Mouse (Mus musculus): ENCODE measurements at regions not wholly inside any gene's neighbourhood (a gene's known extent, or its start where the extent isn't known, plus 50 kb on each side); places are given as distances from the start of the nearest gene placed in this dataset.

- Histone ChIP-seq H3K4me1 (replicated peaks) (peaks cover 27% of the 10 kb centered on the region), H3K9me3 (no peaks in the 10 kb centered on the region), H3K27me3 (0 out of 2 replicates have a peak, but pooled peaks cover under 1% of the 10 kb centered on the region), H3K4me3 (replicated peaks) (no peak overlapping the region), H3K36me3 (no peaks in the 10 kb centered on the region), H3K27ac (no peak overlapping the region), H3K4me2 (replicated peaks) (no peak overlapping the region), H3K9ac (replicated peaks) (no peak overlapping the region)
- ATAC-seq = no peak
- 91% methylated on average over 6 of the region's 6 CpGs for WGBS
These were observed 71.0 kb upstream of the Ctnnb1 start for GRCm38 (mm10) chr9:120857849-120858510.

DNA sequence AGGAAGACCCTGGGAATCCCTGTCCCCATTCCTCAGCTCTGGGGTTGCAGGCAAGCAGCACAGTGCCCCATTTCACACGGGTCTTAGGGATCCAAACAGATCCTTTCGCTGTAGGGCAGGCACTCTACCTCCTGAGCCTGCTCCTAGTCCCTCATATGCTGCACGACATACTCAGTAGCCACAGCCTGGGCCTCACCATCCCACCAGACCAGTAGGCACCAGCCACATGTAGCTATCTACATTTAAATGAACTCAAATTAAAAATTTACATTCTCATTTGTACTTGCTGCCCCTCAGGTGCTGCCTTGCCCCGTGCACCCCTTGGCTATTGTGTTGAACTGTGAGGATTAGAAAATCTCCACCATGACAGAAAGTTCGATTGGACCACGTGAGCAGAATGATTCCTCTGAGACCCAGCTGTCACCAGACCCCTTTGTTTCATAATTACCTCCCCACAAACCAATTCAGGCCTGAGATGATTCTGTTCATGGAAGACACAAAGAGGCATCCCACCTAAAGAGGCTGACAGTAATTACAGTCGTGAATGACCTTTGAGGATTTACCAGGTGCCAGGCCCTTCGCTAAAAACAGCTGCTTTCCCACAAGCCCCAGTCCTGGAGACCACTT lies 67.9 kb upstream of the Ctnnb1 start:
- 21% methylated on average over 8 of the region's 8 CpGs for WGBS
- no peak overlapping the region for H3K9ac ChIP-seq (replicated peaks)
- H3K27me3 ChIP-seq = 0 out of 2 replicates have a peak, but pooled peaks cover 5% of the 10 kb centered on the region
- H3K4me1 ChIP-seq (replicated peaks) = peaks cover 41% of the 10 kb centered on the region
- no peak overlapping the region for H3K4me2 ChIP-seq (replicated peaks)
- H3K27ac ChIP-seq = peak overlapping the region; percentile 64
- no peaks in the 10 kb centered on the region for H3K36me3 ChIP-seq
- ATAC-seq = peak; percentile 62
- no peak overlapping the region for H3K4me3 ChIP-seq (replicated peaks)
- H3K9me3 ChIP-seq = no peaks in the 10 kb centered on the region

GRCm38 (mm10) chr9:120861788-120862345 lies 67.1 kb upstream of the Ctnnb1 start:
- Histone ChIP-seq H3K4me1 (replicated peaks) (peaks cover 49% of the 10 kb centered on the region), H3K9ac (replicated peaks) (0 out of 2 replicates have a peak overlapping the region, but pooled peaks have one; percentile 2), H3K36me3 (no peaks in the 10 kb centered on the region), H3K4me2 (replicated peaks) (no peak overlapping the region), H3K27me3 (0 out of 2 replicates have a peak, but pooled peaks cover 5% of the 10 kb centered on the region), H3K4me3 (replicated peaks) (no peak overlapping the region), H3K9me3 (no peaks in the 10 kb centered on the region), H3K27ac (peak overlapping the region; percentile 64)
- ATAC-seq = 0 out of 2 replicates have a peak, but pooled peaks have one; percentile 37
- 39% methylated on average over 12 of the region's 12 CpGs for WGBS

DNA sequence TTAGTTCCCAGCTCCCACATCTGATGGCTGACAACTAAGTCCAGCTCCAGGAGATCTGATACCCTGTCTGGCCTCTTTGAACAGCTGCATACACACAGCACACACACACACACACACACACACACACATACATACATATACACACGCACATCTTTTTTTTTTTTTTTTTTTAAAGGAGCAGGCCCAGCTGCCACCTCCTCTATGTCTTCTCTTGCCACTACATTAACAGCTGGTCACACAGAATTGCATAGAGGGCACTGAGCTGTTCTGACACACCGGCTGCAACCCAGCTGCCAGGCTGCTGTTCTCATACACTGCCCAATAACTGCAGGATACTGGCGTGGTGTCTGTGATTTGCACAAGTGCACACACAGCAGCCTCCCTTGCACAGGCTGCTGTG lies 64.6 kb upstream of the Ctnnb1 start:
- no peaks in the 10 kb centered on the region for H3K9me3 ChIP-seq
- 0 out of 2 replicates have a peak, but pooled peaks cover 5% of the 10 kb centered on the region for H3K27me3 ChIP-seq
- H3K36me3 ChIP-seq = no peaks in the 10 kb centered on the region
- ATAC-seq = no peak
- no peak overlapping the region for H3K4me2 ChIP-seq (replicated peaks)
- H3K4me3 ChIP-seq (replicated peaks) = no peak overlapping the region
- peaks cover 71% of the 10 kb centered on the region for H3K4me1 ChIP-seq (replicated peaks)
- H3K9ac ChIP-seq (replicated peaks) = no peak overlapping the region
- no peak overlapping the region; the same call in 1 of the 2 replicates for H3K27ac ChIP-seq
- WGBS = 61% methylated on average over 3 of the region's 3 CpGs

DNA sequence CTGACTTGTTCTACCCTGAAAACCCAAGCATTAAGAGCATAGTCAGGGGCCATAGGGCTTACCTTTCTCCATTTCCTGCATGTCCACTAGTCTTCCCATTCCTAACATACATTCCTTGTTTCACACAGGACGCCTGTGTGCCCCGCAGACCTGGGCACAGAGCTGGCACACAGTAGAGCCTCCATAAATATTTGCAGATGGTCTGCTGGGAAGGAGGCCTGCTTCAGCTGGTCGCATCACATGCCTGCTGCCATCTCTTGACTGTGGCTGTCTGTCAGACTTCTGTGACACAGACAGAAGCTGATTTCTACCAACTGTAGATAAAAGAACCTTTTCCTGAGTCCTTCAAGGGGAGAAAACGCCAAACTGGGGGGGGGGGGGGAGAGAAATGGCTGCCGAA lies 62.8 kb upstream of the Ctnnb1 start:
- Histone ChIP-seq H3K36me3 (no peaks in the 10 kb centered on the region), H3K9ac (replicated peaks) (no peak overlapping the region), H3K9me3 (no peaks in the 10 kb centered on the region), H3K4me2 (replicated peaks) (no peak overlapping the region), H3K27ac (peak overlapping the region; percentile 61), H3K4me3 (replicated peaks) (no peak overlapping the region), H3K27me3 (0 out of 2 replicates have a peak, but pooled peaks cover 5% of the 10 kb centered on the region), H3K4me1 (replicated peaks) (peaks cover 75% of the 10 kb centered on the region)
- peak; percentile 49; the same call in 1 of the 2 replicates for ATAC-seq
- 53% methylated on average over 5 of the region's 5 CpGs for WGBS

GRCm38 (mm10) chr9:120866709-120867108 lies 62.3 kb upstream of the Ctnnb1 start:
- H3K4me3 ChIP-seq (replicated peaks) = no peak overlapping the region
- ATAC-seq = peak; percentile 68
- H3K27ac ChIP-seq = peak overlapping the region; percentile 61
- H3K4me1 ChIP-seq (replicated peaks) = peaks cover 70% of the 10 kb centered on the region
- no peaks in the 10 kb centered on the region for H3K9me3 ChIP-seq
- H3K27me3 ChIP-seq = 0 out of 2 replicates have a peak, but pooled peaks cover 5% of the 10 kb centered on the region
- 22% methylated on average over 4 of the region's 4 CpGs for WGBS
- no peak overlapping the region for H3K4me2 ChIP-seq (replicated peaks)
- no peaks in the 10 kb centered on the region for H3K36me3 ChIP-seq
- H3K9ac ChIP-seq (replicated peaks) = no peak overlapping the region

DNA sequence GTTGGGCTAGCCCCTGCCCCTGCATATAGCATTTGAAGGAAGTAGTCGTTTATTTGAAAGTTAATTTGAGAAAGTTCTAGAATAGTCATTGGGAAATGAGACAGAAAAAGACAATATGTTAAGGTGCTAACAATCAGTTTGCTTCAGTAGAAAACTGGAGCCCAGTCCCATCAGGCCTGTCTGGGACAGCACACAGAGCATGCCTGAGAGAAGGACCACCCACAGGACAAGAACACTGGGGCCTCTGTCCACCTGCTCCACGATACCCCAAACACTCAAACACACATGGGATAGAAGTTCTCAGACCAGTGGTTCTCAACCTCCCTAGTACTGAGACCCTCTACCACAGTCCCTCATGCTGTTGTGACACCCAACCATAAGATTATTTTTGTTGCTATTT lies 61.2 kb upstream of the Ctnnb1 start:
- 0 out of 2 replicates have a peak, but pooled peaks cover 5% of the 10 kb centered on the region for H3K27me3 ChIP-seq
- no peak overlapping the region for H3K4me2 ChIP-seq (replicated peaks)
- no peaks in the 10 kb centered on the region for H3K9me3 ChIP-seq
- ATAC-seq = no peak
- H3K4me3 ChIP-seq (replicated peaks) = no peak overlapping the region
- H3K4me1 ChIP-seq (replicated peaks) = peaks cover 61% of the 10 kb centered on the region
- no peak overlapping the region for H3K9ac ChIP-seq (replicated peaks)
- no peaks in the 10 kb centered on the region for H3K36me3 ChIP-seq
- H3K27ac ChIP-seq = no peak overlapping the region
- 76% methylated on average over 2 of the region's 2 CpGs for WGBS

GRCm38 (mm10) chr9:120868330-120868729 lies 60.7 kb upstream of the Ctnnb1 start:
- no peak for ATAC-seq
- H3K27ac ChIP-seq = no peak overlapping the region
- H3K4me1 ChIP-seq (replicated peaks) = peaks cover 61% of the 10 kb centered on the region

GRCm38 (mm10) chr9:120869432-120870081 lies 59.5 kb upstream of the Ctnnb1 start:
- Histone ChIP-seq H3K9ac (replicated peaks) (peak overlapping the region; percentile 39), H3K4me1 (replicated peaks) (peaks cover 54% of the 10 kb centered on the region), H3K27ac (peak overlapping the region; percentile 68), H3K27me3 (no peaks in the 10 kb centered on the region), H3K4me3 (replicated peaks) (no peak overlapping the region), H3K4me2 (replicated peaks) (peak overlapping the region; percentile 27; the same call in 1 of the 2 replicates), H3K36me3 (no peaks in the 10 kb centered on the region), H3K9me3 (no peaks in the 10 kb centered on the region)
- 43% methylated on average over 19 of the region's 19 CpGs for WGBS
- ATAC-seq = peak; percentile 49

More at GRCm38 (mm10) chr9:120868330-120868729, 60.7 kb upstream of the Ctnnb1 start:
- WGBS = 86% methylated on average over 4 of the region's 4 CpGs
- Histone ChIP-seq H3K4me3 (replicated peaks) (no peak overlapping the region), H3K27me3 (0 out of 2 replicates have a peak, but pooled peaks cover under 1% of the 10 kb centered on the region), H3K4me2 (replicated peaks) (no peak overlapping the region), H3K36me3 (no peaks in the 10 kb centered on the region), H3K9me3 (no peaks in the 10 kb centered on the region), H3K9ac (replicated peaks) (no peak overlapping the region)

GRCm38 (mm10) chr9:120873293-120873692 lies 55.7 kb upstream of the Ctnnb1 start:
- H3K4me1 ChIP-seq (replicated peaks) = peaks cover 20% of the 10 kb centered on the region
- no peak overlapping the region for H3K4me2 ChIP-seq (replicated peaks)
- no peaks in the 10 kb centered on the region for H3K9me3 ChIP-seq
- H3K4me3 ChIP-seq (replicated peaks) = no peak overlapping the region
- H3K9ac ChIP-seq (replicated peaks) = no peak overlapping the region
- no peak overlapping the region for H3K27ac ChIP-seq
- WGBS = 94% methylated on average over 3 of the region's 3 CpGs
- no peak for ATAC-seq
- H3K27me3 ChIP-seq = no peaks in the 10 kb centered on the region
- H3K36me3 ChIP-seq = no peaks in the 10 kb centered on the region

GRCm38 (mm10) chr9:120874416-120874976 lies 54.5 kb upstream of the Ctnnb1 start:
- no peaks in the 10 kb centered on the region for H3K36me3 ChIP-seq
- H3K4me1 ChIP-seq (replicated peaks) = peaks cover 8% of the 10 kb centered on the region
- WGBS = 97% methylated on average over 5 of the region's 5 CpGs
- no peak for ATAC-seq
- no peak overlapping the region for H3K4me2 ChIP-seq (replicated peaks)
- no peaks in the 10 kb centered on the region for H3K27me3 ChIP-seq
- H3K27ac ChIP-seq = no peak overlapping the region
- H3K9me3 ChIP-seq = no peaks in the 10 kb centered on the region
- H3K9ac ChIP-seq (replicated peaks) = no peak overlapping the region
- no peak overlapping the region for H3K4me3 ChIP-seq (replicated peaks)

Data from midbrain, embryonic 13.5 days (tissue).